In the genomic region with DNA sequence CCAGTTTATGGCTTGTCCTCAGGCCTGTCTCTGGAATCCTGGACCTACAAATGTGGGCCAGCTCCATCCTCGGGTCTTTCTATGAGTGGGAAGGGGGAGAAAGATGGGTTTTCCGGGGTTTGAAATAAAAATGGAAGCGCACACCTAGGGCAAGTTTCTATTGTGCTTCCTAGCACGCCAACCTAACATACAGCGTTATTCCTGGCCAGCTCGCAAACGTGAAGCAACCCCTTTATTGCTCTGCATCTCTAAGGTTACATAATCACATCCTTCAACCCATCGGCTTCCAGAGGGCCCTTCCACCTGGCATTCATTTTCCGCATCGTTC, we compare ENCODE assay signal across 9 mouse cellular contexts. TPM values are rescaled to one million over a fixed set of nuclear protein-coding genes. Genes with fewer than 3 reads are reported as not detected.
A peak's percentile ranks its signal among the peaks of the same experiment; 100 is the strongest.
DNase-seq lines count a peak whose midpoint lies in the region; ATAC-seq and TF ChIP-seq lines count a peak whose summit lies in the region.
"Had no signal": no experiment of that assay in that cellular context is flagged by ENCODE, and none has a peak within 500 bp of the region (broad histone marks: within the 10 kb centered on the region; RNA-seq: fewer than 3 reads in every experiment).

No protein-coding gene starts in this region.

- H3K36me3 ChIP-seq in testis, adult 2 months (ENCODE audit: control insufficient read depth, insufficient read depth, low read length), result no peaks in the 10 kb centered on the region
- H3K36me3 ChIP-seq in liver, embryonic 13.5 days, result no peaks in the 10 kb centered on the region

- no peak for ATAC-seq in liver, embryonic 13.5 days (ENCODE audit: low read depth)
- no peak for ATAC-seq in activated CD4-positive, CD25-positive, alpha-beta regulatory T cell, adult 4 months

- peak overlapping the region; percentile 77 for H3K4me2 ChIP-seq in liver, embryonic 13.5 days

- 16% methylated on average over 10 of the region's 10 CpGs for WGBS in liver, embryonic 13.5 days (ENCODE audit: insufficient replicate concordance)

- no peak overlapping the region for H3K9ac ChIP-seq in liver, embryonic 13.5 days

- no peaks in the 10 kb centered on the region for H3K9me3 ChIP-seq in liver, embryonic 13.5 days (replicated peaks)

- intact Hi-C loops in gastrocnemius, adult 2 months (cut with DNase I), result no loop called here
- intact Hi-C loops in left cerebral cortex, postnatal 25 days (cut with DNase I), result loop anchor here (1.0 to 5.0 kb wide), 2 partner anchors 46 to 411 kb away; no protein-coding TSS in a partner anchor

- H3K4me3 ChIP-seq in gastrocnemius, adult 2 months, result peak overlapping the region; percentile 75
- peak overlapping the region; percentile 81 for H3K4me3 ChIP-seq in testis, adult 2 months (ENCODE audit: control insufficient read depth, low read depth, low read length)
- H3K4me3 ChIP-seq in liver, embryonic 13.5 days (replicated peaks), result peak overlapping the region; percentile 57

- DNase-seq in gastrocnemius, adult 2 months, result no peak
- no peak for DNase-seq in gastrocnemius, postnatal 10 days
- no peak for DNase-seq in testis, postnatal 10 days (ENCODE audit: low spot score)
- DNase-seq in liver, embryonic 13.5 days, result no peak
- DNase-seq in retina, embryonic 14.5 days (ENCODE audit: low spot score), result no peak
- DNase-seq in left cerebral cortex, postnatal 25 days (ENCODE audit: low spot score in 2 of 2), result no peak

- no peak for TF ChIP-seq CTCF in gastrocnemius, adult 2 months (IDR thresholded peaks at IDR 0.05)
- no peak for TF ChIP-seq CTCF in testis, adult 2 months (IDR thresholded peaks at IDR 0.05; ENCODE audit: control insufficient read depth, insufficient read depth, insufficient replicate concordance, low read depth, low read length)

- H3K27me3 ChIP-seq in testis, adult 2 months (ENCODE audit: control insufficient read depth, insufficient read depth, low read length), result peaks cover 4% of the 10 kb centered on the region
- H3K27me3 ChIP-seq in liver, embryonic 13.5 days, result peaks cover 46% of the 10 kb centered on the region

- no peak overlapping the region for H3K27ac ChIP-seq in gastrocnemius, adult 2 months
- no peak overlapping the region for H3K27ac ChIP-seq in testis, adult 2 months (ENCODE audit: control insufficient read depth, insufficient read depth, low read depth, low read length)
- no peak overlapping the region for H3K27ac ChIP-seq in liver, embryonic 13.5 days

- peaks cover 7% of the 10 kb centered on the region for H3K4me1 ChIP-seq in testis, adult 2 months (ENCODE audit: control insufficient read depth, insufficient read depth, low read length)
- H3K4me1 ChIP-seq in liver, embryonic 13.5 days (replicated peaks), result peaks cover 11% of the 10 kb centered on the region

- no peak for TF ChIP-seq POLR2A in testis, adult 2 months (IDR thresholded peaks at IDR 0.05; ENCODE audit: control insufficient read depth, low read depth, low read length)

RNA-seq across cellular contexts. Expression of a gene that starts 0.5 kb away (rescaled TPM):
- total RNA-seq in gastrocnemius, adult 2 months (2021), result not detected
- total RNA-seq in gastrocnemius, postnatal 10 days (2021), result not detected
- 2.3 and 2.8 TPM in 2 replicates for polyA plus RNA-seq in testis, adult 2 months (2012; rRNA removed)
- 0.07 TPM in 1 of 2 replicates, not detected in the other for polyA plus RNA-seq in liver, embryonic 13.5 days (2015; fragmentation: Nextera tagmentation; extraction: Ambion mirVana)
- under 1 TPM; 0.29 to 0.41 TPM for polyA plus RNA-seq in activated CD4-positive, CD25-positive, alpha-beta regulatory T cell, adult 4 months (2017; shearing (Covaris generic))
- total RNA-seq in left cerebral cortex, postnatal 25 days (2021), result under 1 TPM; 0.11 to 0.32 TPM
- polyA plus RNA-seq: C2C12 had no signal

RNA-seq across cellular contexts. Expression of a gene that starts 14.8 kb away (rescaled TPM):
- 10 to 100 TPM; 21.6 to 27.8 TPM for total RNA-seq in gastrocnemius, adult 2 months (2021)
- total RNA-seq in gastrocnemius, postnatal 10 days (2021), result 10 to 100 TPM; 29.4 to 38.0 TPM
- polyA plus RNA-seq in testis, adult 2 months (2012; rRNA removed), result 42.4 and 43.9 TPM in 2 replicates
- 39.9 and 50.2 TPM in 2 replicates for polyA plus RNA-seq in liver, embryonic 13.5 days (2015; fragmentation: Nextera tagmentation; extraction: Ambion mirVana)
- 10 to 100 TPM; 14.2 to 17.9 TPM for polyA plus RNA-seq in activated CD4-positive, CD25-positive, alpha-beta regulatory T cell, adult 4 months (2017; shearing (Covaris generic))
- 10 to 100 TPM; 58.5 to 69.1 TPM for total RNA-seq in left cerebral cortex, postnatal 25 days (2021)

RNA-seq across cellular contexts. Expression of a gene that starts 54.3 kb away (rescaled TPM):
- 10 to 100 TPM; 11.5 to 12.0 TPM for total RNA-seq in gastrocnemius, adult 2 months (2021)
- 10 to 100 TPM; 14.6 to 20.7 TPM for total RNA-seq in gastrocnemius, postnatal 10 days (2021)
- polyA plus RNA-seq in testis, adult 2 months (2012; rRNA removed), result 6.0 and 7.0 TPM in 2 replicates
- polyA plus RNA-seq in liver, embryonic 13.5 days (2015; fragmentation: Nextera tagmentation; extraction: Ambion mirVana), result 18.4 and 22.7 TPM in 2 replicates
- 10 to 100 TPM; 69.4 to 74.8 TPM for polyA plus RNA-seq in activated CD4-positive, CD25-positive, alpha-beta regulatory T cell, adult 4 months (2017; shearing (Covaris generic))
- 10 to 100 TPM; 46.1 to 49.4 TPM for total RNA-seq in left cerebral cortex, postnatal 25 days (2021)
